22 mouse cellular contexts compared by ENCODE assay signal in genomic region chr13:100499625-100500024, GRCm38 (mm10). TPM values are rescaled to one million over a fixed set of nuclear protein-coding genes. Genes with fewer than 3 reads are reported as not detected.
"Had no signal": no experiment of that assay in that cellular context is flagged by ENCODE, and none has a peak within 500 bp of the region (broad histone marks: within the 10 kb centered on the region; RNA-seq: fewer than 3 reads in every experiment).

No protein-coding gene starts in this region.

RNA-seq across cellular contexts. Expression of gene Naip1, which starts 47.0 kb away (rescaled TPM):
- total RNA-seq: midbrain, postnatal 0 days had no signal
- polyA plus RNA-seq: limb, embryonic 10.5 days; limb, embryonic 11.5 days; limb, embryonic 12.5 days; limb, embryonic 15.5 days; liver, embryonic 11.5 days; liver, embryonic 12.5 days; liver, embryonic 13.5 days; liver, embryonic 15.5 days; lung, embryonic 14.5 days; lung, embryonic 16.5 days; lung, postnatal 0 days; midbrain, embryonic 10.5 days; midbrain, embryonic 11.5 days; midbrain, embryonic 12.5 days; midbrain, embryonic 13.5 days; midbrain, embryonic 14.5 days; midbrain, embryonic 16.5 days; neural tube, embryonic 11.5 days had no signal

RNA-seq across cellular contexts. Expression of gene Ocln, which starts 52.9 kb away (rescaled TPM):
- total RNA-seq: megakaryocyte, adult 5-6 weeks; monocyte, adult 5-6 weeks had no signal
- polyA plus RNA-seq: macrophage had no signal
